Mouse (Mus musculus): ENCODE results near the gene Paxx.

- TF ChIP-seq KAT2A (IDR thresholded peaks at IDR 0.05; ENCODE audit: insufficient replicate concordance, low read length) (no peak), MEF2A (IDR thresholded peaks at IDR 0.05; ENCODE audit: borderline replicate concordance, low read depth, low read length) (no peak), SMC3 (IDR thresholded peaks at IDR 0.05; ENCODE audit: low read depth, low read length) (no peak), USF2 (conservative IDR thresholded peaks at IDR 0.05; ENCODE audit: low read depth, low read length) (no peak), MAX (IDR thresholded peaks at IDR 0.05; ENCODE audit: low read length) (no peak)
These were observed 17.2 kb upstream of the Paxx start for GRCm38 (mm10) chr2:25477967-25478675.

Measured in CH12.LX (cell line).